Mouse (Mus musculus) midbrain, postnatal 0 days (tissue): ENCODE data around the gene Zfp940. TPM values are rescaled to one million over a fixed set of nuclear protein-coding genes. Genes with fewer than 3 reads are reported as not detected.

Experiments
- ATAC-seq: fragments of 200-750 bp; cut with Nextera tagmentation; 2 replicates; pipeline ENCODE4 v1.8.0; 2017; ENCODE audit warnings: moderate number of reproducible peaks, mild to moderate bottlenecking, moderate TSS enrichment, moderate library complexity; ENCODE audit not compliant: low FRiP score
- DNase-seq: peaks from one replicate; pipeline ENCODE4 v3.0.0-alpha.2; 2015; ENCODE audit warnings: low spot score
- H3K27ac ChIP-seq: fragments of 300-500 bp; sonication (generic); 2 replicates; pipeline ENCODE4 v1.5.1; 2014; ENCODE audit warnings: low read depth, mild to moderate bottlenecking, low read length, mixed read lengths
- H3K27me3 ChIP-seq: fragments of 300-500 bp; sonication (generic); 2 replicates; pipeline ENCODE4 v1.6.1; 2014; ENCODE audit warnings: low read length, control low read depth, mixed read lengths; ENCODE audit not compliant: insufficient read depth
- H3K36me3 ChIP-seq: fragments of 300-500 bp; sonication (generic); 2 replicates; pipeline ENCODE4 v1.6.1; 2014; ENCODE audit warnings: low read length, control low read depth, mixed read lengths; ENCODE audit not compliant: insufficient read depth
- H3K4me1 ChIP-seq: fragments of 300-500 bp; sonication (generic); 2 replicates; pipeline ENCODE4 v1.6.1; 2014; ENCODE audit warnings: mild to moderate bottlenecking, control low read depth, antibody characterized with exemption, low read length, mixed read lengths; ENCODE audit not compliant: insufficient read depth
- H3K4me2 ChIP-seq: fragments of 300-500 bp; sonication (generic); 2 replicates; pipeline ENCODE4 v1.6.1; 2014; ENCODE audit warnings: low read depth, mild to moderate bottlenecking, low read length, mixed read lengths; ENCODE audit not compliant: poor library complexity, severe bottlenecking
- H3K4me3 ChIP-seq: fragments of 300-500 bp; sonication (generic); 2 replicates; pipeline ENCODE4 v1.5.1; 2014; ENCODE audit warnings: low read depth, mild to moderate bottlenecking, low read length, moderate library complexity
- H3K9ac ChIP-seq: fragments of 300-500 bp; sonication (generic); replicated peaks from 2 replicates; pipeline ENCODE4 v1.6.1; 2014; ENCODE audit warnings: mild to moderate bottlenecking, low read length, moderate library complexity, mixed read lengths; ENCODE audit not compliant: poor library complexity, severe bottlenecking
- H3K9me3 ChIP-seq: fragments of 300-500 bp; sonication (generic); 2 replicates; pipeline ENCODE4 v1.6.1; 2016; ENCODE audit warnings: low read length, control low read depth
- CTCF ChIP-seq: IDR thresholded peaks from 2 replicates; pipeline ENCODE4 v1.5.1; 2016; ENCODE audit warnings: antibody characterized with exemption, mild to moderate bottlenecking
- WGBS: fragments of 180-500 bp; shearing (Covaris S2); extraction: QIAGEN DNeasy Blood & Tissue Kit; methylation state at CpG from one replicate; pipeline ENCODE4 v1.1.7; 2014; 5-methylcytosine and 5-hydroxymethylcytosine counted together
- polyA plus RNA-seq: library from polyadenylated mRNA; unstranded; fragments of >200 nt; fragmentation: Nextera tagmentation; extraction: Ambion mirVana; gene quantifications from 2 replicates; pipeline ENCODE4 v1.2.1, GENCODE M21; 2015
- total RNA-seq: library from RNA; depleted of rRNA; stranded (reverse); fragments of >200 nt; gene quantifications from 2 replicates; pipeline ENCODE4 v1.2.3, GENCODE M21; 2014; rRNA removed

Gene Zfp940
- total and polyA plus RNA-seq, 2 experiments from 2014 or later = 11.7 to 13.1 TPM

GRCm38 (mm10) chr7:29785023-29785422 is 68.4 kb downstream of the Zfp940 start:
- no peak for TF ChIP-seq CTCF
- no peak for ATAC-seq
- Histone ChIP-seq H3K27ac (no peak overlapping the region), H3K4me1 (peaks cover 5% of the 10 kb centered on the region), H3K4me2 (peak overlapping the region; percentile 79), H3K36me3 (peaks cover 10% of the 10 kb centered on the region), H3K4me3 (peak overlapping the region; percentile 90), H3K9ac (peak overlapping the region; percentile 87), H3K27me3 (no peaks in the 10 kb centered on the region), H3K9me3 (no peaks in the 10 kb centered on the region)
- 38% methylated on average over 8 of the region's 8 CpGs for WGBS
- no peak for DNase-seq

- Histone ChIP-seq H3K4me3 (peak within 1 kb of the TSS; percentile 90), H3K27me3 (no peaks in the 10 kb centered on the region), H3K36me3 (peaks cover under 1% of the 10 kb centered on the region; the same call in 1 of the 2 replicates), H3K27ac (peak within 1 kb of the TSS; percentile 91), H3K4me2 (peak within 1 kb of the TSS; percentile 79), H3K9ac (peak within 1 kb of the TSS; percentile 87), H3K4me1 (peaks cover 5% of the 10 kb centered on the region), H3K9me3 (no peaks in the 10 kb centered on the region)
- WGBS = under 1% methylated on average over 45 of the region's 45 CpGs
- TF ChIP-seq CTCF = no peak
- DNase-seq (peak; percentile 96), ATAC-seq (peak; percentile 96)
These were observed 69.5 kb downstream of the Zfp940 start, which contains the start of gene Zfp30 for GRCm38 (mm10) chr7:29783871-29784551. TSS of gene Zfp30 (plus strand) at chr7:29783998.

Other genes with a start within 250 kb of the Zfp940 start
- 0.24 and 0.99 TPM in 2 replicates for gene Catsperg2, start 126.6 kb downstream of the Zfp940 start, total RNA-seq
- gene Catsperg2, start 126.6 kb downstream of the Zfp940 start, polyA plus RNA-seq = 0.34 and 0.41 TPM in 2 replicates
- 11.8 and 13.9 TPM in 2 replicates for gene Zfp84, start 85.1 kb downstream of the Zfp940 start, total RNA-seq
- 5.9 and 6.8 TPM in 2 replicates for gene Zfp84, start 85.1 kb downstream of the Zfp940 start, polyA plus RNA-seq
- gene Zfp30, start 69.7 kb downstream of the Zfp940 start, total RNA-seq = 11.5 and 12.2 TPM in 2 replicates
- 12.5 and 13.2 TPM in 2 replicates for gene Zfp30, start 69.7 kb downstream of the Zfp940 start, polyA plus RNA-seq
- gene Zfp790, start 37.6 kb downstream of the Zfp940 start, total RNA-seq = 10.7 and 16.3 TPM in 2 replicates
- gene Zfp790, start 37.6 kb downstream of the Zfp940 start, polyA plus RNA-seq = 11.7 and 11.9 TPM in 2 replicates
- 20.4 and 24.5 TPM in 2 replicates for gene Zfp420, start 6.3 kb upstream of the Zfp940 start, total RNA-seq
- 14.7 and 16.2 TPM in 2 replicates for gene Zfp420, start 6.3 kb upstream of the Zfp940 start, polyA plus RNA-seq
- gene Zfp27, start 52.9 kb upstream of the Zfp940 start, total RNA-seq = 15.7 and 18.0 TPM in 2 replicates
- 7.9 and 8.5 TPM in 2 replicates for gene Zfp27, start 52.9 kb upstream of the Zfp940 start, polyA plus RNA-seq
- 6.6 and 7.9 TPM in 2 replicates for gene Zfp383, start 54.6 kb upstream of the Zfp940 start, total RNA-seq
- 5.4 and 5.8 TPM in 2 replicates for gene Zfp383, start 54.6 kb upstream of the Zfp940 start, polyA plus RNA-seq
- gene Zfp74, start 100.4 kb upstream of the Zfp940 start, total RNA-seq = 12.8 and 13.3 TPM in 2 replicates
- 15.9 and 17.1 TPM in 2 replicates for gene Zfp74, start 100.4 kb upstream of the Zfp940 start, polyA plus RNA-seq
- gene Zfp568, start 130.3 kb upstream of the Zfp940 start, total RNA-seq = 8.2 and 12.6 TPM in 2 replicates
- 2.0 and 2.5 TPM in 2 replicates for gene Zfp568, start 130.3 kb upstream of the Zfp940 start, polyA plus RNA-seq
- 13.0 and 16.5 TPM in 2 replicates for gene Zfp14, start 197.7 kb upstream of the Zfp940 start, total RNA-seq
- 5.8 and 8.7 TPM in 2 replicates for gene Zfp14, start 197.7 kb upstream of the Zfp940 start, polyA plus RNA-seq
- gene Zfp82, start 219.2 kb upstream of the Zfp940 start, total RNA-seq = 5.3 and 6.4 TPM in 2 replicates
- gene Zfp82, start 219.2 kb upstream of the Zfp940 start, polyA plus RNA-seq = 5.4 and 6.4 TPM in 2 replicates
- gene Gm26920, start 236.7 kb upstream of the Zfp940 start, total RNA-seq = not detected in 2 replicates
- gene Gm26920, start 236.7 kb upstream of the Zfp940 start, polyA plus RNA-seq = 0.63 and 1.3 TPM in 2 replicates
- 0.93 and 3.8 TPM in 2 replicates for gene Zfp566, start 236.9 kb upstream of the Zfp940 start, total RNA-seq
- gene Zfp566, start 236.9 kb upstream of the Zfp940 start, polyA plus RNA-seq = 16.2 and 18.0 TPM in 2 replicates
- gene Zfp260, start 241.1 kb upstream of the Zfp940 start, total RNA-seq = 39.4 and 47.4 TPM in 2 replicates
- gene Zfp260, start 241.1 kb upstream of the Zfp940 start, polyA plus RNA-seq = 43.6 and 44.4 TPM in 2 replicates